Mouse (Mus musculus) E14TG2a.4 (cell line): ENCODE measurements around the gene Ubl7.

ENCODE experiments used
- CTCF ChIP-seq: conservative IDR thresholded peaks from 2 replicates; pipeline ENCODE4 v1.5.1; 2014; ENCODE audit warnings: low read length
- POU5F1 ChIP-seq: IDR thresholded peaks from 2 replicates; pipeline ENCODE4 v1.6.1; 2014; ENCODE audit warnings: low read length, borderline replicate concordance

DNA sequence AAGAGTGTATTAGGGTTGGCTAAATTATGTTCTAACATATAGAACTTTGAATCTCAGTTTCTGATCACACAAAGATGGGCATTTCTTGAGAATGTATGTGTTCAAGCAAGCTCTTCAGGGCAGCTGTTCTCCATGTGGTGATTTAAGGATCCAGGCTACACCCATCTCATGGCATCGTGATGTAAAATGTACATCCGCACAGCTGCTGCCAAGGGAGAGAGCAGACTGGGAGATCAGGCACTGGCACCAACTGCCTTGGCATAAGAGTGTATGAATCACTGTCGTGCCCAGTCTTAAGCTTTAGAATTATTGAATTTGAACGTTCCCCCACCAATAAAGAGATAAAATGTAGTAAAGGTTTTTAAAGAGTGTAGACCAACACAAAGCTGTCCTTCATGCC, 43.5 kb upstream of the Ubl7 start:
- TF ChIP-seq CTCF, result no peak
- no peak for TF ChIP-seq POU5F1
